Mouse (Mus musculus): ENCODE data around the gene Olfr1450. TPM values are rescaled to one million over a fixed set of nuclear protein-coding genes. Genes with fewer than 3 reads are reported as not detected.

Olfr1450 gene
- polyA plus RNA-seq (2012; rRNA removed): not detected in 2 replicates

DNA sequence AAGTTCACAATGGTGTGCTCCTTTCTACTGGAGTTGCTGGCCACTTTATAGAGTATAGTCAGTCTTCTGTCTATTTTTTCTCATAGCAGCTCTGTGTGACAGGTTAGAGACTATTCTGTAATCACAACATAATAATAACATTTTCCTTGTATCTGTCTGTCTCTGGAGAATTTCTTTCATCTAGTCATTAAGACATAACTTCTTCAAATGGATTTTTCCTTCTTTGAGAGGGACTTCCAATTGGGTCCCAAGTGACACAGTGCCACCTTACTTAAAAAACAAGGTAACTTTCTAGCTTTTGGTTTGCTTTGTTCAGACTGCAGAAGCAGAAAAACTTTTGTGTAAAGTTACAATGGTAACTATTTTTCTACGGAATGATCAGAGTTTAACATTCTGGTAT is at the start of gene Olfr1450:
TSS of gene Olfr1450 (plus strand) at position 301 of the 400 bp plus-strand sequence.

DNA sequence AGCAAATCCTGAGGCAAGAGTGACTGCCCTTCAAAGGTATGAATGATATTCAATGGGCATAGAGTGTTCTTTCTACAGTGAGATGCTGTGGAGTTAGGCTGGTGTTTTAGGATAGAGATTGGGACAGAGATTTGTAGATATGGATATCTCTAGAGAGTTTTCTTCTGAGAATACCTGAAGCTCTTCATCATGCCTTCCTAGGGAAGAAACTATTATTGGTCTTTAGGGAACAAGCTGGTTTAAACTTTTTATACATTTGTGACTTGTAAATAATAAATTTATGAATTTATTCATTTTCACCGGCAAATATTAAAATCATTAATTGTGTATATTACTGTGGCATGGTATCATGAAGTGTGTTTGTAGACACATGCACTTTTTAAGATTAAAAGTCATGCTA is 46.4 kb upstream of the Olfr1450 start, which contains the start of gene Olfr1447:
TSS of gene Olfr1447 (minus strand) at position 101 of the 400 bp plus-strand sequence.

DNA sequence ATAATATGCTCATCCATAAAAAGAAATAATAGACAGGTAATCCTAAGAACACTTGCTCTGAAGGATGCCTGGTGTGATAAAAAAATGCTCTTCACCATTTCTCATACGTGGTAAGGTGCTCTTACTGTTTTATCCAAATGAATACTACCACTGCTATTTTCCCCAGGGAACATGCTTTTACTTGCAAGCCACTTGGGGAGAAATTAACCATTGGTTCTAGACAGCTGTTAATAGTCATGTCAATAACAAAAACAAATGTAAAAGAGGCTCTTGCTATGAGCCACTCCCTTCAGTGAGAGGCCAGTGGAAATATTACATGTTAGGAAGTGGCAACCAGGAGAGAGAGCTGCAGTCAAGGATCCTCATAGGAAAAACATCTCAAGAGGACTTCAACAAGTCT is 25.7 kb upstream of the Olfr1450 start, which contains the start of gene Olfr1448:
TSS of gene Olfr1448 (minus strand) at position 101 of the 400 bp plus-strand sequence.

DNA sequence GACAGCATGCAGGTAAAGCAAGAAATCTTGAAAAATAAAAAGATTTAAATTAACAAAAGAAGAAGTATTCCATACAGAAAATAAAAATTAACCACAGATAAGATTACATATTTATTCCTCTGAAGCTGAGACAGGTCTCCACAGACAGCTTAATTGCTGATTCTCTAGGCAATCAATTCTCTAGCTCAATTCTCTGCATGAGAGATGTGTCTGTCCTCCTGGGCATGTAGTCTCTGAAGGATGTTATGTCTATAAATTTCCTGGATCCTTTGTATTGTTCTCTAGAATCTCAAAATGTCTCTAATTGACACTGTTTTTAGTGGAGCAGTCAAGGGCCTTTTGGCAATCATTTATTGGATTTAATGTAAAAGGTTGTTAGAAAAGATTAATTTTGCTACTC is 19.5 kb upstream of the Olfr1450 start, which contains the start of gene Olfr1449:
TSS of gene Olfr1449 (plus strand) at position 301 of the 400 bp plus-strand sequence.

DNA sequence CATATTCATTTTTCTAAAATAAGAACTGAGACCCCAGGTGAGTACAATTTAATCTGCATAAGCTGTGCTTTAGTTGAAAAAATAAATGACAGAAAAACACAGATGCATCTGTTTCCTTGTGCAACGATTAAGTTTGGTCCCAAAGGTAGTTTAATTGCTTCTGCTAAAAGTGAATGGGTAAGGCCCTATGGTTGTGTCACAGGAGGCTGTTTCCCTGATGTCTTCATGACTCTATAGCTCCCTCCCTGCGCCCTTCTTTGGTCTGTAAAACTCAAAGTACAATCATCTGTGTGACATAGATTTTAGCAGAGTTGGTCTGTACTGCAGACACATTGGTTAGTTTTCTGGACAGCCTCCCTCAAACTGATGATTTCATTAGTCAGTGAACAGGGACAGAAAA is 44.7 kb downstream of the Olfr1450 start, which contains the start of gene Olfr1451:
TSS of gene Olfr1451 (plus strand) at position 301 of the 400 bp plus-strand sequence.

Other genes starting within 250 kb of the Olfr1450 start
- 4.9 and 5.1 TPM in 2 replicates for gene Cntf, start 184.6 kb upstream of the Olfr1450 start, polyA plus RNA-seq (2012; rRNA removed)
- gene Zfp91, start 154.1 kb upstream of the Olfr1450 start, polyA plus RNA-seq (2012; rRNA removed): 36.9 and 40.9 TPM in 2 replicates
- gene Lpxn, start 154.1 kb upstream of the Olfr1450 start, polyA plus RNA-seq (2012; rRNA removed): 1.5 and 1.8 TPM in 2 replicates
- not detected in 2 replicates for gene Gm5244, start 103.6 kb upstream of the Olfr1450 start, polyA plus RNA-seq (2012; rRNA removed)
- gene Olfr1444, start 93.0 kb upstream of the Olfr1450 start, polyA plus RNA-seq (2012; rRNA removed): not detected in 2 replicates
- not detected in 2 replicates for gene Olfr1445, start 66.4 kb upstream of the Olfr1450 start, polyA plus RNA-seq (2012; rRNA removed)
- not detected in 2 replicates for gene Olfr1446, start 56.7 kb upstream of the Olfr1450 start, polyA plus RNA-seq (2012; rRNA removed)
- gene Olfr1447, start 46.5 kb upstream of the Olfr1450 start, polyA plus RNA-seq (2012; rRNA removed): not detected in 2 replicates
- gene Olfr1448, start 25.8 kb upstream of the Olfr1450 start, polyA plus RNA-seq (2012; rRNA removed): not detected in 2 replicates
- not detected in 2 replicates for gene Olfr1449, start 19.4 kb upstream of the Olfr1450 start, polyA plus RNA-seq (2012; rRNA removed)
- not detected in 2 replicates for gene Olfr1451, start 44.8 kb downstream of the Olfr1450 start, polyA plus RNA-seq (2012; rRNA removed)
- not detected in 2 replicates for gene Olfr1453, start 78.1 kb downstream of the Olfr1450 start, polyA plus RNA-seq (2012; rRNA removed)
- gene Olfr1454, start 110.4 kb downstream of the Olfr1450 start, polyA plus RNA-seq (2012; rRNA removed): not detected in 2 replicates
- gene Olfr1457, start 147.6 kb downstream of the Olfr1450 start, polyA plus RNA-seq (2012; rRNA removed): not detected in 2 replicates
- gene Olfr1458, start 156.5 kb downstream of the Olfr1450 start, polyA plus RNA-seq (2012; rRNA removed): not detected in 2 replicates
- not detected in 2 replicates for gene Olfr1459, start 199.3 kb downstream of the Olfr1450 start, polyA plus RNA-seq (2012; rRNA removed)
- not detected in 2 replicates for gene Olfr1461, start 212.7 kb downstream of the Olfr1450 start, polyA plus RNA-seq (2012; rRNA removed)
- gene Olfr1462, start 235.5 kb downstream of the Olfr1450 start, polyA plus RNA-seq (2012; rRNA removed): not detected in 2 replicates